Mouse (Mus musculus) megakaryocyte-erythroid progenitor cell, adult 5-6 weeks (primary cell): Measurements from ENCODE around the gene Gm28051. TPM values are rescaled to one million over a fixed set of nuclear protein-coding genes. Genes with fewer than 3 reads are reported as not detected.
A peak's percentile ranks its signal among the peaks of the same experiment; 100 is the strongest.

Experiments used
- ATAC-seq: replicated peaks from 2 replicates; pipeline ENCODE4 v1.8.0; 2016; ENCODE audit warnings: mild to moderate bottlenecking, inconsistent platforms; ENCODE audit not compliant: severe bottlenecking, poor library complexity, low FRiP score, low TSS enrichment
- total RNA-seq, 2 experiments: library from RNA; stranded (forward) in 1 of 2; stranded (reverse) in 1 of 2; fragments of 200-1000, 215-1000 nt in 1 of 2; fragments of >200 nt in 1 of 2; fragmentation: Nextera tagmentation in 1 of 2; gene quantifications; 2 replicates each; pipeline ENCODE4 v1.2.3; 2014 to 2017

Gm28051 gene
- total RNA-seq (2014; fragmentation: Nextera tagmentation) (not detected in 2 replicates), total RNA-seq (2017) (not detected in 2 replicates)

DNA sequence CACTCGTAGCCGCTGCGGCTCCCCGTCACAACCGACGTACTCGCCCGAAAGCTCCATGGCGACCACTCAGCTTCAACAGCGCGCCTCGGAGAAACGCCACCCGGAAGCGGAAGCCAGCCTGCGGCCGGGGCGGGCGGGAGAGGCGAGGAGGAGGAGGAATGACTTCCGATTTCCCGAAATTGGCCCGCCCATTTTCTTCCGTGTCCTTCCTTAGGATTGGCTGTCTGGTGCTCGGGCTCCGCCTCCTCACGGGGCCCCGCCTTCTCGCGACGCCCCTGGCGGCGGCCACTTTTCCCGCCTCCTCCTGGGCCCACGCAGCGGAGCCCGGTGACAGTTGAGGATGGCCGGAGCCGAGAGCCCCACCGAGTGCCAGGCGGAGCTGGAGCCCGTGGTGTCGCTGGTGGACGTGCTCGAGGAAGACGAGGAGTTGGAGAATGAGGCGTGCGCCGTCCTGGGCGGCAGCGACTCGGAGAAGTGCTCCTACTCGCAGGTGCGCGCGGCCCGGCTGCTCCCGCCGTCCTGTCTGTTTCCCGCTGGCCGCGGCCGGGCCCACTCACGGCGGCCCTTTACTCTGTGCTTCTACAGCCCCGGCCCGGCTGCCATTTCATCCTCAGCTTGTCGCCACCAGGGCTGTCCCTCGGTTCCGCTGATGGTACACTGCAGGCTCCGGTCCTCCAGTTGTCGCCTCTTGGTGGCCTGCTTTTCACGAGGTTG lies at the start of gene Gm28051, which contains the start of the genes Gon7 and Ubr7:
Gm28051 (minus strand) TSS at position 77 of the 714 bp plus-strand sequence.
Gon7 (minus strand) TSS at position 115 of the 714 bp plus-strand sequence.
Ubr7 (plus strand) TSS at position 279 of the 714 bp plus-strand sequence.
- ATAC-seq: peak; percentile 96

DNA sequence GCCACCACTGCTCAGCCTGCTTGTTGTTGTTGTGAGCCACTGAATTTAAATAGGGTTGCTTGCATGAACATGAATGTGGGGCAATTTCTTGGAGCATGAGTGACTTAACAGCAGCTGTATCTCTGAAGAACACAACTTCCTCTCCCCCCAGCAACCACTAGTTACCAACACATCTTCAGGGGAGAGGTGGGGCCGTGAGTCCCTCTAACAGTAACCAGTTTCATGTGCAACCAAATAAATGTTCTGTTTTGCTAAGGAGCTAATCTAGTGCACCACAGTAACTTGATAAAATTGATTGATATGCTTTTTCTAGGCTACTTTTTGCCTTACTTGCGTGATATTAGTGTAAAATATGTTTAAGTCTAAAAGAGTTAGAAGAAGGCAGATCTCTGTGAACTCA lies 42.0 kb upstream of the Gm28051 start:
- peak; percentile 86 for ATAC-seq

DNA sequence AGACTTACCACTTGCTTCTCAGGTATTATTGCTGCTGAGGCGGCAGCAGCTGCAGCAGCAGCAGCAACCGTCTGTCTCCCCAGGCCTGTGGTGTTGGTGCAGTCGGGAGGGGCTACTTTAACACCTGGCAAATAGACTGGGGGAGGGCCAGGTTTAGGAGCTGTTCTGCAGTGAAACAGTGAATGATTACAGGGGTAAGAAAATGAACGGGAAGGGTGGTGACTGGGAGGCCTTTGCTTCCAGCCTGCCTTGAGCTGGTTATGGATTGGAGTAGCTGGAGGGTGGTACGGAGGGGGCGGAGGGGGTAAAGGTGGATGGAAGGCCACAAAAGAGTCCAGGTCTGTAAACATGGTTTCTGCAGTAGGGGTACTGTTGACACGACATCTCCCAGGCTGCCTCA lies 30.4 kb upstream of the Gm28051 start:
- ATAC-seq: no peak

DNA sequence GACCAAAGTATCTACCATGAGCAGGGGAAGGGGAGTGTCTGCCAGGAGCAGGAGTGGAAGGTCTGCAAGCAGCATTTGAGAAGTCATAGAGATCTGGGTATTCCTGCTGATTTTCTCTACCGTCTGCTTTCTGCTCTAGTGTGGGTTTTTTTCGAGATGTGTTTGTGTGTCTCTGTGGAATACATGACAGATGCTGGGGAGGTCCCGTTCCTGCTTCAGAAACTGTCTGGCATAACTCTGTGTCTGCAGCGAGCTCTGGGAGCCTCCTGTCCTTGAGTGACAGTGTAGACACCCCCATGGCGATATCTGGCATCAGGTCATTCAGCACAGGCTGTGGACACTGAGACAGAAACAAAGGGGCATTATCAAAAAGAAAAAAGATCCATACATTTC lies 28.0 kb upstream of the Gm28051 start:
- ATAC-seq: no peak

DNA sequence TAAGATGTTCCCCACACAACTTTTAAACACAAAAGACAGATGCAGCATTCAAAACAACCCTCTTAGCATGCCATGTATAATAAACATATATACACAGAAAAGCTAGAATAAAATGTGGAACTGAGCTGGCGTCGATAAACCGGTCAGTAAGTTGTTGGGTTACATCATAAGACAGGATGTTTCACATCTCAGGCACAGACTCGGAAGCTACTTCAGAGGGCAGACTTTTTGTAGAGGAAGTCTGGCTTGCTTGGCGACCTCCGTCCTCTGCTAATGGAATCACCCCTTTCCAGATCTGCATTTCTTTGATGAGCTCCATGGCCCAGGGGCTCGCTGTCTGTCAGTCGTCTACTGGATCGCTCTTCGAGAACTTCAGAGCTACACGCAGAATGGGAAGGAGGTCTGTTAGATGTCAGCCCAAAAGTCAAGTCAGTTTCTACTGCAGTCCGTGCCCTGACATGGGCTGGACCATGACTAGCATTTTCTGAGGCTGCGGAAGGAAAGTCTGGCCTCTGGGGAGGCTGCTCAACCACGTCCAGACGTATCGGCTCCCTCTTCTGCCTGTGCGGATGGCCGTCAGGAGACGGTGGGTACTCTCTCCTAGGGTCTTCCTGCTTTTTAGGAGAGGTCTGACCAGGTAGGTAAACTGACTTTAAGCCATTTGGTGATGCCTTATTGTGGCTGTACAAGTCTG lies 27.5 kb upstream of the Gm28051 start:
- ATAC-seq: no peak

DNA sequence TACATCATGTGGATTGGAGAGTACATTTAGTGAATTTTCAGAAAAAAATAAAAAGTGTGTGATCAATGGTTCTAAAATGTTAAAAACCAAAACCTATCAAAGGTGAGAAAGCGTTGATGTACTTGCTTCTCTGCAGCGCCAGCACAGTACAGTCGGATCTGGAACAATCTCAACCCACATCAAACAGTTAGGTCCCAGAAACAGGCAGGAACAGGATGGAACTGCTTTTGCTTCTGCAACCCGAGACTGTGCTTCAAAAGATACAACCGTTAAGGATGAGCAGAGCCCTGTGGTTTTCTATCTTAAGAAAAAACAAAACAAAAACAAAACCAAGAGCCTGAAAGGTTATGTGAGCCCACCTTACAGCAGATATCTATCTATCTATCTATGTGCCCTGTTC lies 25.3 kb upstream of the Gm28051 start:
- ATAC-seq: no peak

DNA sequence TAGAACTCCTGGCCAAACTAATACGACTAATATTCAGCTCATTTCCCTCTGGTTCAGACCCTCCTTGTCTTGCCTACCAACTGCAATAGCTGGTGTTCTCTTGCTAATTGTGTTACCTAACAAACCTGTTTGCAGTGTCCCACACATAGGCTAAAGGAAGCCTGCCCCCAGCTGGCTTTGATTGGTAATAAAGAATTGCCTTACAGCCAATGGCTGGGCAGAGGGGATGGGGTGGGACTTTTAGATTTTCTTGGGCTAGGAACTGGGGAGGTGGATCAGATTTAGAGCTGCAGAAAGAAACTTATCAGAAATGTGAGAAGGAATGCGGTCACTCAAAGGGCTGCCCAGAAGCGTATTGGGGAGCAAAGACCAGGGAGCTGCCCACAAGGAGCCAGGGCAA lies 21.9 kb upstream of the Gm28051 start:
- peak; percentile 65 for ATAC-seq

DNA sequence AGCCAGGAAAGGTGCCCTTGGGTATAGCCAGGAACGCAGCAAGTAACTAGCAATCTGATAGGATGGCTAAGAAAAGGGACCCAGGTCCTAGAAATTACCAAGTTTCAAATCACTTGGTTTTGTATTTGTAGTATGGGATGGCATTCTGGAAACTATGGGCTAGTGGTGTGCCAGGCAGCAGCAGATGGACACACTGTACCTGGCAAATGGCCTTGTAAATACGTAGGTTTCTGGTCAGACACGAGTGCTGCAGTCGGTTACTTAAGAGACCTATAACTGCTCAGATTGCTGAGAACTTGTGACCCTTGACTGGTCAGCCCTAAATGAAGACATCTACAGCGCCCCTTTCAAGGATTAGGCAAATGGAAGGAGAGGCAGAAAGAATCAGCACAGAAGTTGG lies 20.6 kb upstream of the Gm28051 start:
- no peak for ATAC-seq

DNA sequence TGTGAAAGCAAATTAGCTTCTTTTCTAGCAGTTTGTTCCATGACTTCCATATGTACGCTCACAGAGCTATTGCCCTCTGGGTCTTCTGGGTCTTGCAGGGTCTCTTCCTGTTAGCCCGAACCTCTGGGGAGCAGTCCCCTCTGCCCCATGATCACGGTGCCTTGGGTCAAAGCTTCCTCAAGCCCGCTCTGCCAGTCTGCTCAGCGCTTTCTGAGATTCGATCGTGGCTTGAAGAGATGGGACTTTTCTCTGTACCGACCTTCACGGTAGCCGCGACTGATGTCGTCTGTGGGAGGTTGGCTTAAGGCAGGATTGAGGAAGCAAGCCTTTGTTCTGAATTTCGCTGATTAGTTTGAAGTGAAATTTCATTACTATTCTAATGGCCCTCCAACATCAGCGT lies 18.5 kb upstream of the Gm28051 start:
- ATAC-seq: no peak

DNA sequence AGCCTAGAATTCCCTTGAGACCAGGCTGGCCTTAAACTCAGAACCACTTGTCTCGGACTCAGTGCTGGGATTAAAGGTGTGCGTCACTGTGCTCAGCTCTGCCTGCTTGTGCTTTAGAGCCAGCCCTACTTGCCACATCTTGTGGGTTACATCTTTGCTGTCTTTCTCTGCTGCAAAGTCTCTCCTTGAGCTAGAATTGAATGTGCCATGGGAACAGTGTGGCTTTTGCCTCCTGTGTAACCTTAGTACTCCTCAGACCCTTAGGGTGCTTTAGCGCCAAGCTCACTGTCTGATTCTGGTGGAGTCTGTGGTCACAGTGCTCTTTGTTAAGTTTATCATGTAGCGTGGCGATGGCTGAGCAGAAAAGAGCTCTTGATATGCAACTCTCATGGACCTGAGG lies 15.1 kb upstream of the Gm28051 start:
- ATAC-seq: no peak

DNA sequence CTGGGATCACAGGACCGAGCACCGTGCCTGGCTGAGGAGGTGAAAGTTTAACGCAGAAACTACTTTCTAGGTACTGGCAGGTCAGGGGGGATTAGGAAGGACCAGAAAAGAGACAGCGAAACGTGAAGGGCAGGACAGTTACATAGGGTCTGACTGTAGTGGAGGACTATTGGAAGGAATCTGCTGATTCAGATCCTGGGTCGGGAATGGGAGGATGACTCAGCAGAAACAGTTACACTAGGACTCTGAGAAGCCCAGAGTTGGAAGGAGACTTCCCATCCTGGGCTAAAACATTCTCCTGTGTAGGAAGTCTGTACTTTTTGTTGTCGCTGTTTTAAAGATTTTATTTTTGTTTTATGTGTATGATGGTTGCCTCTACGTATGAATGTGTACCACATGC lies 14.0 kb upstream of the Gm28051 start:
- ATAC-seq: no peak

DNA sequence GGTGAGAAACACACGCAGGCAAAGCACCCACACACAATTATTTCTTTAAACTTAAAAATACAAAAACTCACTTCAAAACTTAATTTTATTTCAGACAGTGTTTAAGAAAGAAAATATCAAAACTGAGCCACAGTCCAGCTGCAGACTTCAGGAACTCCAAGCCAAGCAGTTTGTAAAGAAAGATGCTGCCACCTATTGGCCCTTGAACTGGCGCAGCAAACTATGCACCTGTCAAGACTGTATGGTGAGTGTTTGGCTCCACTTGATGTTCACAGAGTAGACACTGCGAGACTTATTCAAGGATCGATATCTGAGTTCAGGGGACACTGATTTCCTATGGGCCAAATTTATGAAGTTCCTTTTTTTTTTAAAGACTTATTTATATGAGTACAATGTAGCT lies 11.4 kb upstream of the Gm28051 start:
- ATAC-seq: no peak

DNA sequence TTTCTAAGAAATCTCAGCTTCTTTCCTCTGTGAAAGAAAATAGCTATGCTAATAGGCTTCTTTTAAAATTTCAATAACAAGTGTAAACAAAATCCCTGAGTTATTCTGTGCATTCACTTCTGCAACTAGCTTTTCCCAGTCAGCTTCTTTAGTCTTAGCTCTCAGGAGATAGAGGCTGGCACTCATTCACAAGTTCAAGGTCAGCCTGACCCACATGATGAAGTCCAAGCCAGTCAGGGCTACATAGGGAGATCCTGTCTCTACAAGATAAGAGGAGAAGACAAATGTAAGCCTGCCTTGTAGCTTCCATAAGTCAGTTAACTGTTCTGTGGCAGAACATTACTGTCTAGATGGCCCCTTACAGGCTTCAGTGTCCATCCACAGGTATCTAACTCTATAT lies 6.1 kb upstream of the Gm28051 start:
- no peak for ATAC-seq

DNA sequence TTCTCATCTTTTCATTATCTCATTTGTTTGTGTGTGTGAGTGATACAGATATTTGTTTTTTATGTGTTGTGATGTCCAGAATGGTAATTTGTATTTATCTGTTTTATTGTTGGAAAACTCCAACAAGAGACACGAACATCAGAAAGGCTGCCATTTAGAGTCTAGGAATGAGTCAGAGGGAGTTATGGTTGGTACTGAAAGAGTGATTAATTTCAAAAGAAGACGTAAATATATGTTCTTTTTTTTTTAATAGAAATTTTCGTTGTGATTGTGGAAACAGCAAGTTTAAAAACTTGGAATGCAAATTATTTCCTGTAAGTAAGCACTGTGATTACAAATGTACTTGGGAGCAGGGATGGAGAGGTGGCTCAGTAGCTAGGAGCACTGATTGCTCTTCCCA lies 4.1 kb upstream of the Gm28051 start:
- no peak for ATAC-seq

DNA sequence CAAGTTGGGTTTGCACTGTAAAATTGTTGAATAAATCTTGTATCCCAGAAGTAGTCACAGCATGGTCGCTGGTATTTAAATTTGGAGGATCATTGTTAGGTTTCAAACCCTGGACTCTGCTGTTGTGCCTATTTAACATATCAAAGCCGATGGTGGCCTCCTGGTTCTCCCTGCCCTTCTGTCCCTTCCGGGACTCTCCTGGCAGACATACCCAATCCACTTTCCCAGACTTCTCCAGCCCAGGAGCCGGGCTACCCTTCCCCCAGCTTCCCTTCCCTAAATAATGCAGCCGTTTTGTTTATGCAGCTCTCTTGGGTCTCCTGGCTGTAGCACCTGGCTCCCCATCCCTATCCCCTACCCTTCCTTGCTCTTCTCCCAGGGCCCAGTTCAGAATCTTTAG lies 1.4 kb upstream of the Gm28051 start:
- no peak for ATAC-seq

DNA sequence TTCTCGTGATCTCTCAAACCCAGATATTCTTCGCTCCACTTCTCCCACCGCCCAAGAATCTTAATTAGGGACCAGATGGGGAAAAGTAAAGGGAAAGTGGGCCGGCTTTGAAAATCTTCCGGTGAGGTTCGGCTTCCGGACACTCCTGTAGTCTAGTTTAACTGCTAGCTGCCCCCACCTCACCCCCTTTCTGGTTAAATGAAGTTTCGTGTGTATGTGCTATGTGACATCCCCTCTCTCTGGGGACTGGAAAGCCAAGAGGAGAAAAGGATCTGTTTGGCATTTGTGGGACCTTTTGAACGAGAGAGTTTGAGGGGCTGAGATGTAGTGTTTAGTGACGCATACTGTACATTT lies 815 bp upstream of the Gm28051 start, which contains the start of gene Gm20604:
Gm20604 (minus strand) TSS at position 270 of the 354 bp plus-strand sequence.
- ATAC-seq: no peak

DNA sequence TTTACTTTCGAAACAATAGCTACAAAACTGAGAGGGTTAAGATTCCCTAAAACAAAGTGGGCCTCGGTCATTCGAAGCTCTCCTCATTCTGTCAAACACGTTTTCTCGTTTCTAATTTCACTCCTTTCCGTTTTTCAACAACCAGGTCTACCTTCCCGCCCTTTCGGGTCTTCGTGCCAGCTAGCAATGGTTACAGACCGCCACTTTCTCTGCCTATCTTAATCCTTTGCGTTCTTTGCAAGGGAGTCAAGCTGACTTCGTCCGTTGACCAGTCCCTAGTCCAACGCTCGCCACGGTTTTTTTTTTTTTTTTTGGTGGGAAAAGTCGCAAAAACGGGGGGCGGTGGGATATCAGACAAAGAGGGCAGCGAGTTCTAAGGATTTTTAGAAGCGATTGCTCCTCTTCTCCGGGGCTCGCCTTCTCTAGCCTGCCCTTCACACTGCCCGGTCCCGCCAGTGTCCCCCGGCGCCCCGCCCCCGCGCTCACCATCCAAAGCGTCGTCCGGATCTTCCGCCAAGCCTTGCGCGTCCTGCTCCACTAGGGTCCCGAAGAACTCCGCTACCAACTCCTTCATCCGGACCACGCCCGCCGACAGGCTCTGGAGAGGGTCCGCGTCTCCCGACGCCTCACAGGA lies 393 bp downstream of the Gm28051 start:
- ATAC-seq: no peak; the same call in 1 of the 2 replicates

DNA sequence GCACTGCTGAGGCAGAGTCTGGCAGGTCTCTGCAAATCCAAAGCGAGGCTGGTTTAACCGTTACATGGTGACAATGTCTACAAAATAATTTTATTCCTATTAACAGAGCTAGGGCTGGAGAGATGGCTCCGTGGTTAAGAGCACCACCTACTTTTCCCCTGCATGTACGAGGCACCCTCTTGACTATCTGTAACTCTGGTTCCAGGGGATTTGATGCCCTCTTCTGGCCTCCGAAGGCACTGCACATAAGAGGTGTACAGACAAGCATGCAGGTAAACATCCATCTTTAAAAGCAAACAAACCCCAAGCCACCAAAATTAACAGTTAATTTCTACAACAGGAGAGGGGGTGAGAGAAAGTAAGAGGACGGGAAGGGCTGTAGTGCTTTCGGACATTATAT lies 1.3 kb downstream of the Gm28051 start:
- no peak for ATAC-seq

DNA sequence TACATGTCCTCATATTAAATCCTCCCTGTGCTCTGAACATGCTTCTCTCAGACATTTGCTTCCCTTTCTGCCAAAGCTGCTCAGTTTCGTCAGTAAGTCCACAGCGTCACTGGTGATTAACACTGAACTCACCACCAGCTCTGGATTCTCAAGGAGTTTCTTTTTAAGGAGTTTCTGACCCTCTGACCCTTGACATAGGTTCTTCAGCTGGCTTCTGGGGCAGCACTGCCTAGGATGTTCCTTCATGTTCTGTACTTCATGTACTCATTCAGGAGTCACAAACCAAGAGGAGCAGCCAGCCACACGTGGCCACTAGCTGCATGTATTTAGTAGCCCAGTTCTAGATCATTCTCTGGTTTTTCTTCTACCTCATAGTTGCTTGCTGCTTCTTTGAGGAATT lies 9.3 kb downstream of the Gm28051 start:
- ATAC-seq: no peak

DNA sequence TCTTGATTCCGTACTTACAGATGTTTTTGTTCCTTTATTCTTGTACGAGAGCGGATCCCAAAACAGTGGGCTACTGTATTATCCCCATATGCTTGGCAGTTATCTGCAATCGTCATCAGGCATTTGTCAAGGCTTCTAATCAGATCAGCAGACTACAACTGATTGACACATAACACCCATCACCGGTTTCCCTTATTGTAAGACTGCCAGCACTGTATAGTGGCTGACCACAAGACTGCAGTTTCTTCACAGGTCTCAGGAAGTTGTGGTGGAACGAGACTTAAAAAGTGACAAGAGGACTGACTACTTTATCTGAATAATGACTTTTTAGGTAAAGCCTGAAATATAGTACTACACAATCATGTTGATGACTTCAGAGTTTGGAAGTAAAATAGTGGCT lies 12.7 kb downstream of the Gm28051 start:
- ATAC-seq: peak; percentile 58
